Mouse (Mus musculus): ENCODE measurements around the gene Aoc1.

DNA sequence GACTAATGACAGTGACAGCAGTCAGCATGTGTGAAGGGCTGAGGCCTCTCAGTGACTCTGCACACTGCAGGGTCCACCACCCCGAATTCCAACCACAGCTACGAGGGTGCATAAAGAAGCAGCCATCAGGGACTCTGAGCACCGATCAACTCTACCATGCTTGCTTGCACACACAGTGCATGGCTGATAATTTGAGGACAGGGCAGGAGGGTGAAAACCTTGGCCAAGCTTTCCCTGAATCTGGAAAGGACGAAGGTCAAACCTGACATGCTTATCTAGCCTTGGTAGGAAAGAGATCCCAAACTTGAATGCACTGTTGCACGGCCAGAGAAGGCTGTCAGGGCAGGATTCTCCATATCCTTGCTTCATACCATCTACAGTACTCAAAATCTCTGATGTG lies 80.5 kb downstream of the Aoc1 start:
- no peak for TF ChIP-seq CTCF (IDR thresholded peaks at IDR 0.05; ENCODE audit: low read depth)
- no peak for TF ChIP-seq EP300 (optimal IDR thresholded peaks at IDR 0.05)
